Mouse (Mus musculus): ENCODE results near the gene Alg1. TPM values are rescaled to one million over a fixed set of nuclear protein-coding genes. Genes with fewer than 3 reads are reported as not detected.

The Alg1 gene
- polyA plus RNA-seq, 2 experiments = 11.4 to 12.1 TPM

- TF ChIP-seq CTCF (IDR thresholded peaks at IDR 0.05; ENCODE audit: low read depth) (no peak), EP300 (IDR thresholded peaks at IDR 0.05; ENCODE audit: low read depth) (no peak)
- Histone ChIP-seq H3K9me3 (ENCODE audit: control insufficient read depth, low read length) (no peaks in the 10 kb centered on the region), H3K4me2 (ENCODE audit: low read depth) (no peak overlapping the region), H3K27me3 (ENCODE audit: control insufficient read depth, insufficient read depth, low read length) (no peaks in the 10 kb centered on the region), H3K27ac (no peak overlapping the region), H3K36me3 (replicated peaks; ENCODE audit: control insufficient read depth, insufficient read depth, low read depth) (no peaks in the 10 kb centered on the region), H3K9ac (replicated peaks) (no peak overlapping the region), H3K4me1 (replicated peaks; ENCODE audit: control insufficient read depth in 2 of 2, insufficient read depth in 2 of 2, low read length in 1 of 2) (no peaks in the 10 kb centered on the region), H3K4me3 (ENCODE audit: insufficient read depth in 1 of 2, low read depth in 2 of 2, low read length in 2 of 2) (no peak overlapping the region)
- DNase-seq (ENCODE audit: low read depth in 3 of 3, low spot score in 3 of 3) (no peak), ATAC-seq (ENCODE audit: insufficient read depth) (no peak)
- 80% methylated on average over 8 of the region's 8 CpGs for WGBS (ENCODE audit: insufficient replicate concordance)
Observed at GRCm38 (mm10) chr16:5263156-5263555, 29.7 kb downstream of the Alg1 start.

- Histone ChIP-seq H3K9me3 (ENCODE audit: control insufficient read depth, low read length) (no peaks in the 10 kb centered on the region), H3K4me3 (ENCODE audit: insufficient read depth in 1 of 2, low read depth in 2 of 2, low read length in 2 of 2) (no peak overlapping the region), H3K27ac (no peak overlapping the region), H3K27me3 (ENCODE audit: control insufficient read depth, insufficient read depth, low read length) (no peaks in the 10 kb centered on the region), H3K4me2 (ENCODE audit: low read depth) (no peak overlapping the region), H3K36me3 (replicated peaks; ENCODE audit: control insufficient read depth, insufficient read depth, low read depth) (no peaks in the 10 kb centered on the region), H3K9ac (replicated peaks) (no peak overlapping the region), H3K4me1 (replicated peaks; ENCODE audit: control insufficient read depth in 2 of 2, insufficient read depth in 2 of 2, low read length in 1 of 2) (no peaks in the 10 kb centered on the region)
- whole genome bisulfite sequencing (ENCODE audit: insufficient replicate concordance) = 63% methylated on average over 7 of the region's 7 CpGs
- TF ChIP-seq EP300 (IDR thresholded peaks at IDR 0.05; ENCODE audit: low read depth) = no peak
- no peak for TF ChIP-seq CTCF (IDR thresholded peaks at IDR 0.05; ENCODE audit: low read depth)
- DNase-seq (ENCODE audit: low read depth in 3 of 3, low spot score in 3 of 3) (no peak), ATAC-seq (ENCODE audit: insufficient read depth) (no peak)
Observed at GRCm38 (mm10) chr16:5263926-5264325, 30.5 kb downstream of the Alg1 start.

GRCm38 (mm10) chr16:5271411-5272035 is 38.1 kb downstream of the Alg1 start:
- no peak overlapping the region for H3K4me2 ChIP-seq (ENCODE audit: low read depth)
- H3K9me3 ChIP-seq (ENCODE audit: control insufficient read depth, low read length) = no peaks in the 10 kb centered on the region
- no peaks in the 10 kb centered on the region for H3K27me3 ChIP-seq (ENCODE audit: control insufficient read depth, insufficient read depth, low read length)
- ATAC-seq (ENCODE audit: insufficient read depth) = no peak
- H3K9ac ChIP-seq (replicated peaks) = no peak overlapping the region
- no peaks in the 10 kb centered on the region for H3K36me3 ChIP-seq (replicated peaks; ENCODE audit: control insufficient read depth, insufficient read depth, low read depth)
- WGBS (ENCODE audit: insufficient replicate concordance) = 49% methylated on average over 4 of the region's 4 CpGs
- no peak for DNase-seq (ENCODE audit: low read depth in 3 of 3, low spot score in 3 of 3)
- H3K4me3 ChIP-seq (ENCODE audit: insufficient read depth in 1 of 2, low read depth in 2 of 2, low read length in 2 of 2) = no peak overlapping the region
- TF ChIP-seq CTCF (IDR thresholded peaks at IDR 0.05; ENCODE audit: low read depth) = no peak
- TF ChIP-seq EP300 (IDR thresholded peaks at IDR 0.05; ENCODE audit: low read depth) = no peak
- no peak overlapping the region for H3K27ac ChIP-seq
- H3K4me1 ChIP-seq (replicated peaks; ENCODE audit: control insufficient read depth in 2 of 2, insufficient read depth in 2 of 2, low read length in 1 of 2) = no peaks in the 10 kb centered on the region

GRCm38 (mm10) chr16:5272371-5272770 is 39.0 kb downstream of the Alg1 start:
- WGBS (ENCODE audit: insufficient replicate concordance) = 44% methylated on average over 3 of the region's 3 CpGs
- DNase-seq (ENCODE audit: low read depth in 3 of 3, low spot score in 3 of 3) (no peak), ATAC-seq (ENCODE audit: insufficient read depth) (no peak)
- no peaks in the 10 kb centered on the region for H3K27me3 ChIP-seq (ENCODE audit: control insufficient read depth, insufficient read depth, low read length)
- no peak overlapping the region for H3K4me3 ChIP-seq (ENCODE audit: insufficient read depth in 1 of 2, low read depth in 2 of 2, low read length in 2 of 2)
- no peak overlapping the region for H3K4me2 ChIP-seq (ENCODE audit: low read depth)
- H3K4me1 ChIP-seq (replicated peaks; ENCODE audit: control insufficient read depth in 2 of 2, insufficient read depth in 2 of 2, low read length in 1 of 2) = no peaks in the 10 kb centered on the region
- H3K27ac ChIP-seq = no peak overlapping the region
- H3K36me3 ChIP-seq (replicated peaks; ENCODE audit: control insufficient read depth, insufficient read depth, low read depth) = no peaks in the 10 kb centered on the region
- H3K9ac ChIP-seq (replicated peaks) = no peak overlapping the region
- TF ChIP-seq EP300 (IDR thresholded peaks at IDR 0.05; ENCODE audit: low read depth) (no peak), CTCF (IDR thresholded peaks at IDR 0.05; ENCODE audit: low read depth) (no peak)
- no peaks in the 10 kb centered on the region for H3K9me3 ChIP-seq (ENCODE audit: control insufficient read depth, low read length)

GRCm38 (mm10) chr16:5279571-5280222 is 46.3 kb downstream of the Alg1 start:
- Histone ChIP-seq H3K4me3 (ENCODE audit: insufficient read depth in 1 of 2, low read depth in 2 of 2, low read length in 2 of 2) (no peak overlapping the region), H3K36me3 (replicated peaks; ENCODE audit: control insufficient read depth, insufficient read depth, low read depth) (no peaks in the 10 kb centered on the region), H3K4me1 (replicated peaks; ENCODE audit: control insufficient read depth in 2 of 2, insufficient read depth in 2 of 2, low read length in 1 of 2) (no peaks in the 10 kb centered on the region), H3K27ac (no peak overlapping the region), H3K9ac (replicated peaks) (no peak overlapping the region), H3K27me3 (ENCODE audit: control insufficient read depth, insufficient read depth, low read length) (no peaks in the 10 kb centered on the region), H3K9me3 (ENCODE audit: control insufficient read depth, low read length) (no peaks in the 10 kb centered on the region), H3K4me2 (ENCODE audit: low read depth) (no peak overlapping the region)
- no peak for TF ChIP-seq EP300 (IDR thresholded peaks at IDR 0.05; ENCODE audit: low read depth)
- no peak for TF ChIP-seq CTCF (IDR thresholded peaks at IDR 0.05; ENCODE audit: low read depth)
- ATAC-seq (ENCODE audit: insufficient read depth) (no peak), DNase-seq (ENCODE audit: low read depth in 3 of 3, low spot score in 3 of 3) (no peak)
- WGBS (ENCODE audit: insufficient replicate concordance) = 64% methylated on average over 5 of the region's 5 CpGs
